Mouse (Mus musculus) cortical plate, adult 2 months (tissue): ENCODE measurements at regions not wholly inside any gene's neighbourhood (a gene's known extent, or its start where the extent isn't known, plus 50 kb on each side); places are given as distances from the start of the nearest gene placed in this dataset.

Experiments
- CTCF ChIP-seq: fragments of 200-500 bp; IDR thresholded peaks from 2 replicates; pipeline ENCODE4 v1.5.1; 2011; ENCODE audit warnings: mild to moderate bottlenecking, control low read depth, low read length; ENCODE audit not compliant: insufficient read depth; ENCODE audit errors: extremely low read depth
- POLR2A ChIP-seq: fragments of 200-500 bp; IDR thresholded peaks from 2 replicates; pipeline ENCODE4 v1.6.1; 2011; ENCODE audit warnings: mild to moderate bottlenecking, low read length, control low read depth; ENCODE audit not compliant: insufficient read depth; ENCODE audit errors: extremely low read depth

DNA sequence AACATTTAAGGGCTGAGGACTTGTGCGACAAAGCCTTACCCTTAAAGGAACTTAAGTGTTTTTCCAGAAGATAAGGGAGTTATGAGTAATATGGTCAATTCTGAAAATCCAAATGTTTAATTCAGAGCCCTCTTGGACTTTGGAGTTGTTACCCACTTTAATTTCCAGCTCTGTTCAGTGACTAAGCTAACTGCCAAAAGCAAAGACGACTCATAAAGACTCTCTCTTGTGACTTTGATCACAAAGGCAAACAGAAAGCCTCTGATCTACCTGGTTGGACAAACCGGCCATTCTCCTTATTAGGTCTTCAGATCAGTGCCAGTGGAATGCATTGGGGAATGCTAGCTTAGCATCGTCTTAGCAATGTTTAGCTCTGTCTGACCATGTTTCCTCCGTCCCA, 167.3 kb upstream of the Nrip1 start:
- TF ChIP-seq CTCF, result no peak
- TF ChIP-seq POLR2A, result no peak
